Mouse (Mus musculus): ENCODE data around the gene Cldn34c4. TPM values are rescaled to one million over a fixed set of nuclear protein-coding genes. Genes with fewer than 3 reads are reported as not detected.

Cldn34c4 gene
- total RNA-seq (2023) = not detected

GRCm38 (mm10) chrX:127736454-127736853 is at the start of gene Cldn34c4:
Gene Cldn34c4 (minus strand): TSS chrX:127736554.

